Mouse (Mus musculus): ENCODE measurements around the gene Aldh3b2.
"Not testable (repeated sequence)": the region's sequence is repeated elsewhere in the genome, so short reads cannot be mapped to it uniquely, and the experiment has no call there.

Gene Aldh3b2

DNA sequence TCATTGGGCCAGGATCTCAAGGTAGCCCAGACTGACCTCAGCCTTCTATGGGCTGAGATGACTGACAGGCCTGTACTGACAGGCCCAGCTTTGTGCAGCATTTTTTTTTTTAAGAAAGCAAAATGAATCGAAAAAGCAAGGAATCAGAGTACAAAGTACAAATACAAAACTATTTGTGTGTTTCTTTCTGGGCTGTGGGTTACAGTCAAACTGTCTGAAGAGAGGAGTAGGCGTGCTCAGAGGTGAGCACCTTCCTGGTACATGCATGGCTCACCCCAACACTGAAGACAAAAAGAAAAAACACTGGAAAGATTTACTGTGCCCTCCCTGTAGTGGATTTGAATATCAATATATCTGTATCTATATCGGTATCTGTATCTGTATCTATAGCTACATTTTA lies 24.3 kb upstream of the Aldh3b2 start:
- in situ Hi-C loops (cut with MboI, MseI) = no loop called here

DNA sequence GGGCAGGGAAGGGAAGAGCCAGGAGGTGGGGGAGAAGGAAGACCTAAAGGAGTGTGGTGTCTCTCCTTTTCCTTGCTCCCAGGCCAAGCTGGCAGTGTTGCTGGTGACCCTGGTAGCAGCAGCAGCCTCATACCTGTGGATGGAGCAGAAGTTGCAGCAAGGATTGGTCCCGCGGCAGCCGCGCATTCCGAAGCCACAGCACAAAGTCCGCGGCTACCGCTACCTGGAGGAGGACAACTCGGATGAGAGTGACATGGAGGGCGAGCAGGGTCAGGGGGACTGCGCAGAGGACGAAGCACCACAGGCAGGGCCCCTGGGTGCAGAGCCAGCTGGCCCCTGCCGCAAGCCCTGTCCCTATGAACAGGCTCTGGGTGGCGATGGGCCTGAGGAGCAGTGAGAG lies 23.6 kb upstream of the Aldh3b2 start:
- in situ Hi-C loops (cut with MboI, MseI) = no loop called here

DNA sequence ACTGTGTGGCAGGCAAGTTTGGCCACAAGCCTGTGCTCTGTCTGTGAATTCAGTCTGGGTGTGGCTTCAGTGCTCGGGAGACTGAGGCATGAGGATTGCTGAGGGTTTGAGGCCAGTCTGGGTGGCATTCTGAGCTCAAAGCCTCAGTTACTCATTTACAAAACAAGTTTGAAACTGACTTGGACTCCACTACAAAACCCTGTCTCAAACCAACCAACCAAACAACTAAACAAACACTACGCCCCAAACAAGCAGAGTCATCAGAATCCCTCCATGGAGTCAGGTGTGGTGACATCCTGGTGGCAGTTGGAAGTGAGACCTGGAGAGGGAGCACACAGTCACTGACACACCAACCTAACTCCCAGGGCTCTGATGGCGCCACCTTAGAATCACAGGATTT lies 21.8 kb upstream of the Aldh3b2 start:
- in situ Hi-C loops (cut with MboI, MseI) = no loop called here

DNA sequence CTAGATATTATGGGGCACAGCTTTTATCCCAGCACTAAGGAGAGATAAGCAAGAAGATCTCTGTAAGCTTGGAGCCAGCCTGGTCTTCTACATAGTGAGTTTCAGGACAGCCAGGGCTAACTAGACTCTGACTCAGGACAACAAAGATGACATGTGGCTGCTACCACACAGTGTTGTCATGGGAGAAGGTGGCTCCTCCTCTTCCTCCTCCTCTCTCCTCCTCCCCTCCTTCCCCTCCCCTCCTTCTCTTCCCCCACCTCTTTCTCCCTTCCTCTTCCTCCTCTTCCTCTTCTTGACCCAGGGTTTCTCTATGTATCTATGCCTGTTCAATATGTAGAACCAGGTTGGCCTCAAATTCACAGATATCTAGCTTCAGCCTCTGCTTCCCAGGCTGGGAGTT lies 20.7 kb upstream of the Aldh3b2 start:
- in situ Hi-C loops (cut with MboI, MseI) = no loop called here

DNA sequence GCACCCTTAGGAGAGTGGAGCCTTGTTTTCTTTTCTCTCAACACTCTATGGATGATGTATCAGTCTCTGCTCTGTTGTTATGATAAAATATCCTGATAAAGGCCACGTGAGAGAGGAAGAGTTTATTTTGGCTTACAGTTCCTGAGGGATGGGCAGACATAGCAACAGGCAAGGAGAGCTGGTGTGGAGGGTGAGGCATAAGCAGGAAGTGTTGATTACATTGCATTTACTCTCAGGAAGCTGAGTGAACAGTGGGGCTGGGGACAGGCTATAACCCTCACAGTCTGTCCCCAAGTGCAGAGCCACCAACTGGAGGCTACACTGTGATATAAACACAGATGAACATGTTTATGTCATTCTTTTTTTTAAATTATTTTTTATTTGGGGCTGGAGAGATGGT lies 20.0 kb upstream of the Aldh3b2 start:
- in situ Hi-C loops (cut with MboI, MseI) = no loop called here

DNA sequence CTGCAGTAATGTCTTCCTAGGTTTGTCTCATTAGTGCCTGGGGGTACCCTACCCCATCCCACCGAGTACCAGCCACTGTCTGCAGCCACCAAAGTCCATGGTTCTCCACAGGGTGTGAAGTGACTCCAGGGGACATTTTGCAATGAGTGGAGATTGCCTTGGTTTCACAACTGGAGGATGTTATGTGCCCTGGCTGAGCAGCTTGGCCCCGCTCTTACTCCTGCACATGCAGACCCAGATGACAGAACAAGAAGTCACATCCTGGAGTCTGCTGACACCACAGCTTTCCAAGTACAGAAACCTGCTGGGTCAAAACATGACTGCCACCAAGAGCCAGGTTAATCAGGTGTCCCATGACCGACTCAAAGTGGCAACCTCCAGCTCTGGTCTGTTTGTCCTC lies 17.1 kb upstream of the Aldh3b2 start:
- in situ Hi-C loops (cut with MboI, MseI) = no loop called here

DNA sequence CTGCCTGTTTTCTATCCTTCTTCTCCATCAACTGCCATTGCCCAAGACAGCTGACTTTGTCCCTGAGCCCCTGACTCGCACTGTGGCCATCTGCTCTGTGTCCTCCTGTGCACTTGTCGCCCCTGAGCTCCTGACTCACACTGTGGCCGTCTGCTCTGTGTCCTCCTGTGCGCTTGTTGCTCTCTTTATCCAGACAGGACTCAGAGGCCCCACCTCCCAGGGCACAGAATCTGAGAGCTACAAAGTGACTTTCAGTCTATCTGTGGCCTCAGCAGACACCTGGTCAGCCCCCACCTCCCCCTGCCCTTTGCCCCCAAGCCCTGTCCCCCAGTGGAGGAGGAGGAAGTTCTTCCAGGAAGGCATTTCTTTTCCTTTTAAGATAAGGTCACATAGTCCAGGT lies 16.3 kb upstream of the Aldh3b2 start:
- in situ Hi-C loops (cut with MboI, MseI) = no loop called here

DNA sequence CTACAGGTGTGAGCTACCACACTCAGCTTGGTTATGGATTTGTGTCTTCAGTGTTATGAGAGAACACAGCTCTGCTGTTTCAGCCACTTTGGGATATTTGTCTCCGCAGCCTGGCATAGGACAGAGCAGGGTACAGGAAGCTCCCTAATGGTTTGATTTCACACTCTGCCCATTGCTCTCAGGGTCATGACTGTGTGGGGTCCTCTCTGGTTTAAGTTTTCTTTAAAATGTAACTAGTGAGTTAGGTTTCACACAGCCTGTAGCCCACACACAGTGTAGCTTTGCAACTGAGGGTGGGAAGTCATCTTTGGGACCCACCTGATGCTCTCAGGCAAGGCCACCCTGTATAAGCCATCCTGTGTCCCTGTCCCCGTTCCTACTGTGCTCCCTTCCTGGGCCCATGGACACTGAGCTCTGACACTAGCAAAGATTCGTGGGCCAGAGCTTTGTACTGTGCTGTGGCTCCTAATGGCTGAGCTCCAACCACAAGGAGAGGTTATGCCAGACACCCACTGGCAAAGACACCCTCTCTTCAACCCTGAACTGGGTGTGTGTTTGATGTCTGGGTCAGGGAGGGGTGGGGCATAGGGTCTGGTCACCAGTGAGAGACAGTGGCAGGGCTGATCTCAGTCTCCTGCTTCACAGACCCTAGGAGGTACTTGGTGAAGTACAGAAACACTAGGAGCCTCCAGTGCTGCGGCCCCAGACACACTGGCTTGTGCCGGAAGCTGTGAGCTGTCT lies 14.7 kb upstream of the Aldh3b2 start:
- in situ Hi-C loops (cut with MboI, MseI) = not testable (repeated sequence)

DNA sequence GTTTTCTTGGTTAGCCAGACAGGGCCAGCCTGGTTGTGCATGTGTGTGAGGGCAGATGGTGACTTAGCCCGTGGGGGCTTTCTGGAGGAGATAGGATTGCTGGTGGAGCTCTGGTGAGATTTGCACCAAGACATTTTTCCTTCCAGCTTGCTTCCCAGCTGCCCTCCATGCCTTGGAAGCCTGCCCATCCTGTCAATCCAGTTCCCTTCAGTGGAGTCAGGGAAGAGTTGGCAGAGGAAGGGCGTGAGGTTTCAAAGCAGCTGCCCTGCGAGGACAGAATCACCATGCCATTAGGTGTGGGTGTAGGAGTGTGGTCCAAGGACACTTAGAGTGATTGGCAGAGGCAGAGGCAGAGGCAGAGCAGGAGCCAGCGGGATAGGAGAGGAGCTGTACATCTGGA lies 13.7 kb upstream of the Aldh3b2 start, which contains the start of gene Aldh3b3:
Aldh3b3 (plus strand) TSS at position 176 of the 400 bp plus-strand sequence.
- in situ Hi-C loops (cut with MboI, MseI) = no loop called here

DNA sequence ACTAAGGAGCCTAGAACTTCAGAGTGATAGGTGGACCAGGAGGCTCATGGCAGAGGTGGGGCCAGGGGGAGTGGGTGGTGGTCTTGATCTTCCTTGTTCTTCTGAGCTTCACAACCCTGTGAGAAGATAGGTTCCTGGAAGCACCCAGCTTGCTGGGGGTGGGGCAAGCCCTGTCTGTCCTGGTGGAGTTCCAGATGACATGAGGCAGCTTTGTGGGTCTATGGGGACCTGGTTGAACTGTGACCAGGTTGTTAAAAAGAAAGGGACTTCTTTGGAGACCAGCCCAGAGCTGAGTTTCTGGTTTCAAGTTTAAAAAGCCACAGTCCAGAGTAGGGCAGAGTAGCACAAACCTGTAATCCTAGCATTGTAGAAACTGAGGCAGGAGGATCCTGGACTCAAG lies 13.1 kb upstream of the Aldh3b2 start:
- in situ Hi-C loops (cut with MboI, MseI) = no loop called here

DNA sequence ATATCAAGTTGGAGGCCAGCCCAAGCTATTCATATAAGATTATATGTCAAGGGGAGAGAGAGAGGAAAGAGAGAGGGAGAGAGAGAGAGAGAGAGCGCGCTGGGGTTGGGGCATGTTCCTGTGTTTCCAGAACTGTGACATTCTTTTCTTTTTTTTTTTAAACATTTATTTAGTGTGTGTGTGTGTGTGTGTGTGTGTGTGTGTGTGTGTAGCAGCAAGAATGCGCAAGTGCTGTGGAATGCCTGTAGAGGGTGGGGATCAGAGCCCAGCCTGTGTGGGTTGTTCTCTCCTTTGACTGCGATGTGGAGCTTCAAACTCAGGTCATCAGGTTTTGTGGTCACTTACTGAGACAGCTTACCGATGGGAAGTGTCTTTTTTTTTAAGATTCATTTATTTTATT lies 11.9 kb upstream of the Aldh3b2 start:
- in situ Hi-C loops (cut with MboI, MseI) = no loop called here

DNA sequence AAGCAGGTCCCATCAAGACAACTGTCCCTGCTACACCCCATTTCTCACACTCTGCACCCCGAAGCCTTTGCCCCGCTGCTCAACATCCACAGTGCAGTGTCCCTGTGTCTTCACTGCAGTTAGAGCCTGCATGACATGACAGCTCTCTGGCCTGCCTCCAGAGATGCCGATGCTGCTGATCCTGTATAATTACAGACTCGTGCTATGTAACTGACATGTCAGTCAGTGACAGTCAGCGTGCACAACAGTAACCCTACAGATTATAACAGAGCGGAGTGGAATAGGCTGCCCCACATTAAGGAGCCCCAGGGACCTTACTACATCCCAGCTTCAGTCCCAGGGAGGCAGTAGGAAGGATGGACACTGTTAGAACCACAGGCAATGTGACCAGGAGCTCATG lies 10.3 kb upstream of the Aldh3b2 start:
- in situ Hi-C loops (cut with MboI, MseI) = not testable (repeated sequence)

DNA sequence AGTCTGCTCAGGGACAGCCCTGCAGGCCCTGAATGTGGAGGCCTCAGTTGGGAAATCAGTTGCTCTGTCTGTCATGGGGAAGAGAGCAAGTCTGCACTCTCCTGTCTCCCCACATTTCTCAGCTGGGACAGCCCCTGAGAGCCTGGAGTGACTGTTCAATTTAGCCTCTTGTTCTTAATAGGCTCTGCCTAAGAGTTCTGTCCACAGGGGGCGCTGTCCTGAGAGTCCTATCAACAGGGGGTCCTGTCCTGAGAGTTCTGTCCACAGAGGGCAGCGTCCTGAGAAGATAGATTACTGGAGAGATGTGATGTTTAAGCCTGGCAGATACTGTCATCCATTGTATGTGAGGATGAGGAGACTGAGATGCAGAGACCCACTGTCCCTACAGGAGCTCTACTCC lies 9.7 kb upstream of the Aldh3b2 start:
- in situ Hi-C loops (cut with MboI, MseI) = no loop called here

DNA sequence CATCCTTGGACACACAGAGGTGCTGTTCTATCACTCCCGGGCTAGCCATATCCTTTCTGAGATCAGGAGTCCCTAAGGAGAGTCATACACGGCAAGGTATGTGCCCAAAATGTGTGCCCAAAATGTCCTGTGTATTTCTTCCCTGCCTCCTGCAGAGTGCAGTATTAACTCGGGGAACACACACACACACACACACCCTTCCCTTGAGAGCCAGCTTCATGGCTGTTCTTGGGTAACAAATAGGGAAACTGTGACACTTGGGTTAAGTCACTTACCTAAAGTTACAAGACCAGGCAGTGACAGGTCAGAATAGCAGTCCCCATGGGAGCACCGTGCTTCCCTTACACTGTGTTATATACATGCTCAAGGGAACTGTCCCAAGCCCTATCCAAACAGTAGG lies 8.1 kb upstream of the Aldh3b2 start:
- in situ Hi-C loops (cut with MboI, MseI) = no loop called here

DNA sequence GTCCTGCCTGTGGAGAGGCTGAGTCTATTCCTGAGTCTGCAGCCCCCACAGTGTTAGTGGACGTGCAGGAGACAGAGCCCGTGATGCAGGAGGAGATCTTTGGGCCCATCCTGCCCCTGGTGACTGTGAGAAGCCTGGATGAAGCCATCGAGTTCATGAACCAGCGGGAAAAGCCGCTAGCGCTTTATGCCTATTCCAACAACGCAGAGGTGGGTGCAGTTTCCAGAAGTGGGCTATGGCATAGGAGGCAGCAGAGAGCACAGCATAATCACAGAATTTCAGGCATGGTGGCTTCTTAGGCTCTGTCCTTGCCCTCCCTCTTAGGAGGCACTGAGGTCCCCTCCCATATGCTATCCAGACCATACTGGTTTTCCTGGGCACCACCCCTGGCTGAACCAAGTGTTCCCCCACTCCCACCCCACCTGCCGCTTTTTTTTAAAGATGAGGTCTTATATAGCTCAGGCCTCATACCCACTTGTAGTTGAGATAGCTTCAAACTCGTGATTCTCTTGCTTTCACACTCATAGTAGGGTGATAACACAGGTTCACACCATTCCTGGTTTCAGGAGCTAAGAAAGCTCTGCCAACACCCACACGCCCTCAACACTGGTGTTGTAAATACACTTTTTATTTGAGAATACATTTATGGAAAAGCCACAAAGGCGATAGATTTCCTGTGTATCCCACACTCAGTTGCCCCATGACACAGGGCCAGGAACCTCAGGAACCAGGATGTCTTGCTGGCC lies 5.6 kb upstream of the Aldh3b2 start:
- in situ Hi-C loops (cut with MboI, MseI) = no loop called here

DNA sequence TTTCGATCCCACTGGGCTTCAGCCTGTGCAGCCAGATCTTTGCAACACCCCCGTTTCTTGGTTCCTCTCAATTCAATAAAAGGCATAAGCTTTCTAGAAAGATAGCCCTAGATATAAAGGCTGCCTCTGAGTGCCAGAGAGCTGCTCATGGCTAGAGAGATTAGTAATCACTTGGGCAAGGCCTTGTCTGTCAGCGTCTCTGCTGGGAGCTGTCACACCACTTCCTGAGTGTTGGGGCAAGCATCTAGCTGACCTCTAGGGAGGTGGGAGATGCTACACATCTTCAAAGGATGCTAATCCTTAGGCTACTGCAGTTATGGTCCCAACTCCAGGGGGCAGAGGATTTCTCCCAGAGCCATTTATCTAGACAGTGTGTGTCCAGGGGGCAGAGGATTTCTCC lies 4.9 kb upstream of the Aldh3b2 start:
- in situ Hi-C loops (cut with MboI, MseI) = no loop called here

DNA sequence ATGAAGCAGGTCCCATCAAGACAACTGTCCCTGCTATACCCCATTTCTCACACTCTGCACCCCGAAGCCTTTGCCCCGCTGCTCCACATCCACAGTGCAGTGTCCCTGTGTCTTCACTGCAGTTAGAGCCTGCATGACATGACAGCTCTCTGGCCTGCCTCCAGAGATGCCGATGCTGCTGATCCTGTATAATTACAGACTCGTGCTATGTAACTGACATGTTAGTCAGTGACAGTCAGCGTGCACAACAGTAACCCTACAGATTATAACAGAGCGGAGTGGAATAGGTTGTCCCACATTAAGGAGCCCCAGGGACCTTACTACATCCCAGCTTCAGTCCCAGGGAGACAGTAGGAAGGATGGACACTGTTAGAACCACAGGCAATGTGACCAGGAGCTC lies 2.5 kb downstream of the Aldh3b2 start:
- in situ Hi-C loops (cut with MboI, MseI) = not testable (repeated sequence)

DNA sequence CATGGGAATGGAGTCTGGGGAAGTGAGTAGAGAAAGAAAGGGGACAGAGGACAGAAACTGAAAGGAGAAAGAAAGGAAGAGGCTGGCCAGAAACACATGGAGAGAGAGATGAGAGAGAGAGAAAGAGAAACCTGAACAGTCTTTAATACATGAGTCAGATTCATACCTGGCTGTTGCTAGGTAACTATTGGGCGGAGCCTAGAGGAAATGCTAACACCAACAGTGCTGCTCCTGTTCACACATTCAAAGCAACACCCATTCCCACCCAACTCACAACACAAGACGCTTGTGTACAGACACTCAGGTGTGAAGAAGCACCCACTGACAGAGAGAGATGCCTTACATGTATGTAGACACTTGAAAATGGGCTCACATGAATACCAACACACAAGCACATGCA lies 3.7 kb downstream of the Aldh3b2 start:
- in situ Hi-C loops (cut with MboI, MseI) = no loop called here

DNA sequence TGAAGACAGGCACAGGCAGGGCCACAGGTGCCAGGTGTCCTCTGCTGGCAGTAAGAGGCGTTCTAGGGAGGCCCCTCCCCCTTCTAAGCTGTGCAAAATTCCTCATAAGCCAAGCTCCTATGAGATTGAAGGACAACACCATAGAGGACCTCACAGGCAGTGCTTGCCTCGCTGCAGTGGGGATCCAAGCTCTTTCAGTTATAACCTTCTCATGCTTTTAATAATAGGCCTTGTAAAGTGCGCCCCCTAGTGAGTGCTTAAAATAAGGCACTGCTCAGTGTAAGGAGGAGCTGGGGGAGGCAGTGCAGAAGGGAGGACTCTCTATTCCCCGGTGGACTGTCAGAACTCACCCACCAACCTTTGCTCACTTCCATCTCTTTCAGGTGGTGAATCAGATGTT lies 8.2 kb downstream of the Aldh3b2 start:
- in situ Hi-C loops (cut with MboI, MseI) = no loop called here

DNA sequence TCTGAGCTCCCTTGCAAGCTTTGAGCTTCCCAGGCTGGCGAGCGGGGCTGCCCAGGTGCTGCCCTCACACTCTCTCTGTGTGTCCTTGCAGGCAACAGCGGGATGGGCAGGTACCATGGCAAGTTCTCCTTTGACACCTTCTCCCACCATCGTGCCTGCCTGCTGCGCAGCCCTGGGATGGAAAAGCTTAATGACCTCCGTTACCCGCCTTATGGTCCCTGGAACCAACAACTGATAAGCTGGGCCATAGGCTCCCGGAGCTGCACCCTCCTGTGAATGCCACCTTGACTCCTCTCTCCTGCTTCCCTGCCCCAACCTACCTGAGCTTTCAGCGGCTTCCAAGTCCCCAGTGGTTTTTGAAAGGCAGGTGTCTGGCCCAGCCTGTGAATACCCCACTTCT lies 8.8 kb downstream of the Aldh3b2 start:
- in situ Hi-C loops (cut with MboI, MseI) = no loop called here

DNA sequence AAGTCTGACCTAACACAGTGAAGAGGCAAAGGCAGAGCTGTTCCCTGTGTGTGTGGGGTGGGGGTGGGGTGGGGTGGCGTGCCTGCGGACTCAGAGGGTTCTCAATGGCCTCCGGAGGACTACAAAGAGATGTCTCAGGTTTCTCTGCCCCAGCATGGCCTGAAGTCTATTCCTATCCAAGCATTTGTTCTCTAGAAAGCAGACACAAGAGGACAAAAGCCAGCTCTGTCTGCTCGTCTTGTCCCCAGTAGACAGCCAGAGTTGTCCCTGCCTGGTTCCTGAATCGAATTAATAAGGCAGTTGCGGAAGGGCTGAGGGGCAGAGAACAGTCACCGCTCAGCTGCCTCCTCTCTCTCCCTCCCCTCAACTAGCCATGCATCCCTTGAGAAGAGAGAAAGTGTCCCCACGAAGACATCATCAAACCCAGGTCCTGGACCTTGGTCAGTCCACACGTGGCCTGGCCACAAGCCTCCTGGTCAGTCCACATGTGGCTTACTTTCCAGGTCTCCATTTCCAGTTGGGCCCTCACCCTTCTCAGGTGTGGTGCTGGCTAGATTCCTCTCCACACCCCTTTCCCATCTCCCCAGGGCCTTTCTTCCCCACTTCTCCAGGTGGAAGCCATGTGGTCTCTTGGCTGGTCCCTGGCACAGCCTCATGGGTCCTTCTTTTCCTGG lies 11.5 kb downstream of the Aldh3b2 start:
- in situ Hi-C loops (cut with MboI, MseI) = no loop called here

DNA sequence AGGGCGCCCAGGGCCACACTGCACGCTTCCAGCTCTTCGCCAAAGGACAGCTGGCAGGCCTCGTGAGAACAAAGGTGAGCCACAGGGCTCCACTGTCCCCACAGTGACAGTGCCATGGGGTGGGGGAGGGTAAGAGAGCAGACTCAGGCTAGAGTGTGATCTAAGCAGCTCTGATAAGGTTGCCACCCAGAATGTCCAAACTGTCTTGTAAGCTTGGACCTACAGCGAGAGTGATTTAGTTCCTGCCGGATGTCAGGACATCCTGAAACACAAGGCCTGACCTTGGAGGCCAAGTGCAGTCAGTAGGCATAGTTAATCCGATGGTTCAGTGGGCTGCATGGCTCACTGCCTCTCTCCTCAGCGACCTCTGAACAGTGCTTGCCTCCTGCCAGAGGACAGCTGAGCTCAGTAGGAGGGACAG lies 13.1 kb downstream of the Aldh3b2 start:
- in situ Hi-C loops (cut with MboI, MseI) = no loop called here

DNA sequence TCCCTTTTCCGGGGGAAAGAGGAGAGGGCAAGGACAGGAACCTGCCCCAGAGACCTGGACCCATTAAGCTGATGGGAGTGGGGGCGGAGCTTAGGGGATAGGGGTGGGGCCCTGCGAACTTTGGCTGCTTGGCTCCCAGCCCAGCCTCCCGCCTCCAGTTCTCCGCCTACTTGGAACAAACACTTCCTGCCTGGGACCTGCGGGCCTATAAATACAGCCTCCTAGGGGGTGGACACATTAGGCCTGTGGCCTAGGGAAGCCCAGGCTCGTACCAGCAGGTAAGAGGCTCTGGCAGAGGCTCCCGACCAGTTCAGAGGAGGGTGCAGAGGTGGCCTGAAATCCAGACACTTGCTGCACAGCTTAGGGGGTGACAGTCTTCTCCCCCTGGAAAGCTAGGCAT lies 14.2 kb downstream of the Aldh3b2 start, which contains the start of gene Acy3:
Acy3 (plus strand) TSS at position 237 of the 400 bp plus-strand sequence.
- in situ Hi-C loops (cut with MboI, MseI) = no loop called here

Measured in regulatory T cell (primary cell).